Mouse (Mus musculus): Measurements from ENCODE around the gene Ebpl.
A peak's percentile ranks its signal among the peaks of the same experiment; 100 is the strongest.

The Ebpl gene

GRCm38 (mm10) chr14:61360131-61360980, at the start of gene Ebpl:
TSS of gene Ebpl (minus strand) at chr14:61360439.
- peak; percentile 65 for DNase-seq (ENCODE audit: low read depth, low spot score)

GRCm38 (mm10) chr14:61410020-61410419, 49.8 kb upstream of the Ebpl start:
- DNase-seq (ENCODE audit: low read depth, low spot score) = no peak

- DNase-seq (ENCODE audit: low read depth, low spot score) = no peak
These were observed 46.8 kb upstream of the Ebpl start for GRCm38 (mm10) chr14:61407055-61407454.

DNA sequence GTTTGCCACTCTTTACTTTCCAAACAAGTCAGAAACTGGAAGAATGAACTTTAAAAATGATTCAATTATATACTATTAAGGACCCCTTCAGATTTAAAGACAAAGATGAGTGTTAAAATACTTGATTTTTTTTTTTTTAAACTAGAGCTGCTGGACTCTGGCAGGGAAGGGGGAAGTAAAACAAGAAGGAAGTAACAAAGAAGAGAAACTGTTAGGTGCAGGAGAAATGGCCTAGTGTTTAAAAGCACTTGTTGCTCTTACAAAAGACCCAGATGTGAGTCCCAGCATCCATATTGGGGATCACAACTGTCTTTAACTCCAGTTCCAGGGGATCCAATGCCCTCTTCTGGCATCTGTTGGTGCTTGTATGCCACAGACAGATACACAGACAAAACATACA, 45.5 kb upstream of the Ebpl start:
- no peak for DNase-seq (ENCODE audit: low read depth, low spot score)

DNA sequence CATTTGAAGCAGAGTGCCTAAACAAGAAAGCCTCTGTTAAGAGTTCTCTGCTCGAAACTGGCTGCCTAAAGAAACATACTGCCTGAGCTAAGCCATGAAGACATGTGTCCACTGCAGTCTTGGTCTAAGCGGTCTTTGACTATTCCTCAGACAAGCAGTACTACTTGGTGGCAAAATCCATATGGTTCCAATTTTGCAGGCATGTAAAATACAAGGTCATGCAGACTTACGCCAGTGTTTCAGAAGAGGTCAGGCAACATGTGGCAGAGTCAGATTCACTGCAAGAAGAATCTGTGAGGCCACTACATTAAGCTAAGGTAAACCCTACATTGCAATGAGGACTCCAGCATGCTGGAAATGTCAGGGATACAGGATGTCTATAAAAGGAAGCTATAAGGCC, 44.7 kb upstream of the Ebpl start:
- DNase-seq (ENCODE audit: low read depth, low spot score) = no peak

GRCm38 (mm10) chr14:61394745-61395144, 34.5 kb upstream of the Ebpl start:
- DNase-seq (ENCODE audit: low read depth, low spot score) = no peak

DNA sequence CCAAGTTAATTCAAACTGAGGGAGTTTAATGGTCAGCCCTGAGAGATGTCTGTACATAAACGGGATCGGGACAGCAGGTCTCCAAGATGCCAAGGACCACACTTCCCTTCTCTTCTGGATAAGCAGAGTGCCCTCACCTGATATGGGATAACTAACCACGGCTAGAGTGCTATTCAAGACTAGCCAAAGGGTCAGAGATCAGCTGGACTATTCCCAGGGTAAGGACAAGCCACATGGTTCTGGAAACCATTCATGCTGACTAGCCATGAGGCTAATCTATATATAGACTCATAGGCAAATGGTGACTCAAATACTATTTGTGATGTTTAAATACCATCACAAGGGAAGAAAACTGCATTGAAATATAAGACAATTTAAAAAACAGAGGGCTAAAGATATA, 30.3 kb upstream of the Ebpl start:
- DNase-seq (ENCODE audit: low read depth, low spot score) = no peak

DNA sequence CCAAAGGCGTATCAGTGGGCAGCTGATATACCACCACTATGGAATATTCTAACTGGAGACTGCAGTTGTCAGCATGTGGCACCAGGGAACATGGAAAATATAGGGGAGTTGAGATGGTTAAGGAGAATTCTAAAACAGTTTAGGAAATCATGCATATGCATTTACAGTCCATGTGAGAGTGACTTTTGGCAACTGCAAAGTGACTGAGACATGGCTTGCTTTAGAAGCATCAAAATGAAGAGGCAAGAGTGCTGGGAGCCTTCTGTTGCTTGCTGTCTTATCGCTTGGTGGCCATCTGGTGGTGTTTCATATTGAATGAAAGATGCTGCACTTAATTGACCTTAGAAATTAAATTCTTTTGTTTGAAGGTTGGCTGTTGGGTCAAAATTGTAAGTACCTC, 7.1 kb upstream of the Ebpl start:
- no peak for DNase-seq (ENCODE audit: low read depth, low spot score)

DNA sequence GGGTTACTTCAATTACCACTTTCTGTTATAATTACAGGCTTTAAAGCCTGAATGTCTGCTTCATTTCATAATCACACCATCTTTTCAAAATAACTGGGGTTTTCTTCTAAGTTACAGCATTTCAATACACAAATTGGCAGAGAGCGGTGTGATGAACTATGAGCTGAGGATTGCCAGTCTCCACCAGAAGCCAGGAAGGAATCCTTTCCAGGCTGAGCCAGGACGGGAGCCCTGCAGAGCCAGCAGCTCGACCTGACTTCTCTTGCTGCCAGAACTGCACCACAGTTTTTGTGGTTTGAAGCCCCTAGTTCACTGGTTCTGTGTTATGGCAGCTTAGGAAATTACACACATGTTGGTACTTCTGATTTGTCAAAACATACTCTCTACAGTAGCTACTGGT, 4.4 kb upstream of the Ebpl start:
- no peak for DNase-seq (ENCODE audit: low read depth, low spot score)

DNA sequence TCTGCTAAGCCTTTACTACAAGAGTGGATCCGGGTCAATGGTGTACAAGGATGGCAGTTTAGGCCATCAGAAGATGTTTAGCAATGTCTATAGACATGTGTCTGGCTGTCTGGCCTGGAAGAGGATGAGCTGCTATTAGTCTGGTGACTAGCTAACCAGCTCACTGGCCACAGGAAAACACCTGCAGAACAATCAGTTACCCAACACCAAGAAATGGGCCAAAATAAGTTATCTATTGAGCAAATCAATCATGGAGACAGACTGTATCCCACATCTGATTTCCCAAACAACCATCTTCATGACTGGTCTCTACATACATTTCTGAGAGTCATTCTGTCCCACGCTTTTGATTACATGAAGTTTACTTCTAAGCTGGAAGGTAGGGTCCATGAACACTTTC, 3.5 kb upstream of the Ebpl start:
- DNase-seq (ENCODE audit: low read depth, low spot score) = no peak

GRCm38 (mm10) chr14:61362268-61362667, 2.0 kb upstream of the Ebpl start:
- DNase-seq (ENCODE audit: low read depth, low spot score) = no peak

- DNase-seq (ENCODE audit: low read depth, low spot score) = no peak
These were observed 807 bp upstream of the Ebpl start for GRCm38 (mm10) chr14:61360981-61361511.

- no peak for DNase-seq (ENCODE audit: low read depth, low spot score)
These were observed 5.7 kb downstream of the Ebpl start for GRCm38 (mm10) chr14:61354251-61355235.

GRCm38 (mm10) chr14:61350808-61351207, 9.4 kb downstream of the Ebpl start:
- no peak for DNase-seq (ENCODE audit: low read depth, low spot score)

- no peak for DNase-seq (ENCODE audit: low read depth, low spot score)
These were observed 10.4 kb downstream of the Ebpl start for GRCm38 (mm10) chr14:61349876-61350275.

- DNase-seq (ENCODE audit: low read depth, low spot score) = no peak
These were observed 13.2 kb downstream of the Ebpl start for GRCm38 (mm10) chr14:61346827-61347698.

DNA sequence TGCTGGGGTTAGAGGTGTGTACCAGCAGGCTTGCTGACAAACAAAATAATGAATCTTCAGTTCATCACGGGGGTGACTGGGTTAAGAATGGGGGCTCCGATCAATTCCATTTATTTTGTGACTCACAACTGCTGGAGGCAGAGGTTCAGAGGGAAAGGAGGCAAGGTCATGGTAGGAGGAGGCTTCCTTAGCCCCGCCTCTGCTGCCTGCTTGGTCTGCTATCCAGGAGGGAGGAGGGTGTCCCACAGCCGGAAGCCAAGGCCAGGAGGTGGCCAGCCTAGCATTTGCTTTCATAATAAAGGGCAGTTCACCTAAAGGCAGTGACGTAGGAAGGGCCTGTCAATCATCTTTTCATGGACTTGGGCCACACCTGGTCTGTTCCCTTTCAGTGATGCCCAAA, 15.6 kb downstream of the Ebpl start:
- no peak for DNase-seq (ENCODE audit: low read depth, low spot score)

DNA sequence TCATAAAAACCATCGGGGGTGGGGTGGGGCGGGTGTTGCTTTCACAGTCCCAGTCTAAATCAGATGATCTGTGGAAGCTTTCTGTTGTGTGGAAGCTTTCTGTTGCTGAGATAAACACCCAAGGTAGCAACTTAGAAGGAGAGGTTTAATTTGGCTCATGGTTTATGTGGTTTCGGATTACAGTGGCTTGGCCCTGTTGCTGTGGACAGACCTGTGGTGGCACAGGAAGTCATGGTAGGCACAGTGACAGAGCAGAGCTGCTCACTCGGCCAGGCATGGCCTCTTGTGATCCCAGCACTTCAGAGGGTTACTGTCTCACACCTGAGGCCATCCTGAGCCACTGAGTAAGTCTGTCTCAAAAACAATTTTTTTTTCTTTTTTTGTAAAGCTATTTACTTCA, 20.9 kb downstream of the Ebpl start:
- no peak for DNase-seq (ENCODE audit: low read depth, low spot score)

GRCm38 (mm10) chr14:61330996-61331561, 29.2 kb downstream of the Ebpl start:
- peak; percentile 65 for DNase-seq (ENCODE audit: low read depth, low spot score)

GRCm38 (mm10) chr14:61330591-61330990, 29.6 kb downstream of the Ebpl start:
- DNase-seq (ENCODE audit: low read depth, low spot score) = no peak
